Mouse (Mus musculus) MEL (cell line): ENCODE data around the gene Ssr1. TPM values are rescaled to one million over a fixed set of nuclear protein-coding genes. Genes with fewer than 3 reads are reported as not detected.

Experiments
- DNase-seq: peaks from one replicate; pipeline ENCODE4 v3.0.0; 2011; ENCODE audit warnings: low read depth, low spot score
- H3K27ac ChIP-seq: 2 replicates; pipeline ENCODE4 v1.5.1; 2012; ENCODE audit warnings: low read depth, mild to moderate bottlenecking, control low read depth, low read length, moderate library complexity; ENCODE audit not compliant: control insufficient read depth
- H3K27me3 ChIP-seq, 2 experiments: fragments of 150-350 bp in 1 of 2; sonication (generic) in 1 of 2; 2 replicates each; pipeline ENCODE4 v1.6.1; 2012; ENCODE audit warnings: low read length in 2 of 2, mild to moderate bottlenecking in 2 of 2, improper control_type of control experiment in 1 of 2, moderate library complexity in 1 of 2; ENCODE audit not compliant: insufficient read depth in 2 of 2, control insufficient read depth in 1 of 2
- H3K36me3 ChIP-seq, 2 experiments: 2 replicates each; pipeline ENCODE4 v1.6.1; 2012 to 2014; ENCODE audit warnings: low read length in 2 of 2, improper control_type of control experiment in 1 of 2, inconsistent platforms in 1 of 2, mild to moderate bottlenecking in 1 of 2; ENCODE audit not compliant: insufficient read depth in 2 of 2, control insufficient read depth in 1 of 2
- H3K4me1 ChIP-seq, 2 experiments: fragments of 150-350 bp in 1 of 2; sonication (generic) in 1 of 2; 2 replicates each; pipeline ENCODE4 v1.6.1; 2012; ENCODE audit warnings: low read length in 2 of 2, improper control_type of control experiment in 1 of 2, mild to moderate bottlenecking in 1 of 2; ENCODE audit not compliant: insufficient read depth in 2 of 2, control insufficient read depth in 1 of 2
- H3K4me3 ChIP-seq, 2 experiments: fragments of 150-350 bp in 1 of 2; sonication (generic) in 1 of 2; 2 replicates each; pipeline ENCODE4 v1.5.1; 2012; ENCODE audit warnings: low read depth in 2 of 2, low read length in 2 of 2, mild to moderate bottlenecking in 2 of 2, moderate library complexity in 2 of 2, control low read depth in 1 of 2, improper control_type of control experiment in 1 of 2; ENCODE audit not compliant: control insufficient read depth in 1 of 2, insufficient read depth in 1 of 2
- H3K79me2 ChIP-seq: 2 replicates; pipeline ENCODE4 v1.6.1; 2012; ENCODE audit warnings: mild to moderate bottlenecking, low read length, moderate library complexity; ENCODE audit not compliant: control insufficient read depth, poor library complexity, insufficient read depth
- H3K9ac ChIP-seq: 2 replicates; pipeline ENCODE4 v1.6.1; 2012; ENCODE audit warnings: low read depth, mild to moderate bottlenecking, control low read depth, low read length, moderate library complexity; ENCODE audit not compliant: control insufficient read depth, poor library complexity, severe bottlenecking
- H3K9me3 ChIP-seq: fragments of 150-350 bp; sonication (generic); replicated peaks from 2 replicates; pipeline ENCODE4 v1.6.1; 2012; ENCODE audit warnings: mild to moderate bottlenecking, low read length, improper control_type of control experiment, moderate library complexity; ENCODE audit not compliant: insufficient read depth
- BHLHE40 ChIP-seq: IDR thresholded peaks from 2 replicates; pipeline ENCODE4 v1.6.1; 2012; ENCODE audit warnings: low read depth, mild to moderate bottlenecking, inconsistent platforms, low read length, improper control_type of control experiment, borderline replicate concordance
- CHD1 ChIP-seq: IDR thresholded peaks from 2 replicates; pipeline ENCODE4 v1.6.1; 2012; ENCODE audit warnings: low read depth, mild to moderate bottlenecking, inconsistent platforms, low read length, improper control_type of control experiment
- CHD2 ChIP-seq: IDR thresholded peaks from 2 replicates; pipeline ENCODE4 v1.6.1; 2011; ENCODE audit warnings: low read length, improper control_type of control experiment
- EP300 ChIP-seq, 2 experiments: IDR thresholded peaks; 2 replicates each; pipeline ENCODE4 v1.6.1; 2011; ENCODE audit warnings: improper control_type of control experiment in 2 of 2, low read length in 2 of 2, low read depth in 1 of 2, mild to moderate bottlenecking in 1 of 2
- ETS1 ChIP-seq: IDR thresholded peaks from 2 replicates; pipeline ENCODE4 v1.6.1; 2012; ENCODE audit warnings: low read depth, mild to moderate bottlenecking, inconsistent platforms, low read length, improper control_type of control experiment, moderate library complexity
- HCFC1 ChIP-seq: IDR thresholded peaks from 2 replicates; pipeline ENCODE4 v1.6.1; 2012; ENCODE audit warnings: low read depth, mild to moderate bottlenecking, inconsistent platforms, low read length, improper control_type of control experiment, moderate library complexity
- JUND ChIP-seq: IDR thresholded peaks from 2 replicates; pipeline ENCODE4 v1.6.1; 2011; ENCODE audit warnings: low read depth, mild to moderate bottlenecking, improper control_type of control experiment, low read length
- KAT2A ChIP-seq: conservative IDR thresholded peaks from 2 replicates; pipeline ENCODE4 v1.6.1; 2012; ENCODE audit warnings: low read depth, low read length, improper control_type of control experiment, inconsistent platforms
- MAX ChIP-seq: IDR thresholded peaks from 2 replicates; pipeline ENCODE4 v1.6.1; 2011; ENCODE audit warnings: low read length, improper control_type of control experiment
- MYB ChIP-seq: IDR thresholded peaks from 2 replicates; pipeline ENCODE4 v1.6.1; 2011; ENCODE audit warnings: mild to moderate bottlenecking, low read depth, low read length, improper control_type of control experiment
- MYC ChIP-seq: IDR thresholded peaks from 2 replicates; pipeline ENCODE4 v1.6.1; 2011; ENCODE audit warnings: low read depth, mild to moderate bottlenecking, low read length, improper control_type of control experiment, moderate library complexity
- NELFE ChIP-seq: IDR thresholded peaks from 2 replicates; pipeline ENCODE4 v1.6.1; 2011; ENCODE audit warnings: low read depth, low read length, improper control_type of control experiment
- NRF1 ChIP-seq: IDR thresholded peaks from 2 replicates; pipeline ENCODE4 v1.6.1; 2014; ENCODE audit warnings: low read depth, mild to moderate bottlenecking, inconsistent platforms, low read length, improper control_type of control experiment, moderate library complexity; ENCODE audit not compliant: poor library complexity, insufficient read depth, severe bottlenecking
- POLR2AphosphoS2 ChIP-seq: IDR thresholded peaks from 2 replicates; pipeline ENCODE4 v1.6.1; 2011; ENCODE audit warnings: low read length, improper control_type of control experiment
- RCOR1 ChIP-seq: IDR thresholded peaks from 2 replicates; pipeline ENCODE4 v1.6.1; 2012; ENCODE audit warnings: low read depth, mild to moderate bottlenecking, inconsistent platforms, low read length, improper control_type of control experiment
- USF2 ChIP-seq, 2 experiments: IDR thresholded peaks; 2 replicates each; pipeline ENCODE4 v1.6.1; 2011 to 2012; ENCODE audit warnings: improper control_type of control experiment in 2 of 2, low read length in 2 of 2, borderline replicate concordance in 1 of 2, inconsistent platforms in 1 of 2, low read depth in 1 of 2, mild to moderate bottlenecking in 1 of 2; ENCODE audit not compliant: insufficient read depth in 1 of 2
- ZMIZ1 ChIP-seq: IDR thresholded peaks from 2 replicates; pipeline ENCODE4 v1.6.1; 2012; ENCODE audit warnings: low read depth, mild to moderate bottlenecking, inconsistent platforms, low read length, improper control_type of control experiment, moderate library complexity
- ZNF384 ChIP-seq: IDR thresholded peaks from 2 replicates; pipeline ENCODE4 v1.6.1; 2012; ENCODE audit warnings: low read depth, mild to moderate bottlenecking, inconsistent platforms, low read length, improper control_type of control experiment
- polyA plus RNA-seq, 2 experiments: library from polyadenylated mRNA; stranded (reverse) in 1 of 2; unstranded in 1 of 2; fragments of >175 nt in 1 of 2; fragments of >200 nt in 1 of 2; gene quantifications; 2 replicates each; pipeline versions ENCODE4 v1.2.1 to v1.2.4; 2012; ENCODE audit warnings: low replicate concordance in 2 of 2, low read depth in 1 of 2; ENCODE audit not compliant: insufficient read length in 2 of 2, insufficient read depth in 1 of 2, missing spikeins in 1 of 2
- total RNA-seq: library from RNA; depleted of rRNA; stranded (reverse); fragments of 300-350 nt; gene quantifications from 2 replicates; pipeline ENCODE4 v1.2.3, GENCODE M21; 2012

The Ssr1 gene
- total and polyA plus RNA-seq, 3 experiments: 30.9 to 104 (median 77.2) TPM

GRCm38 (mm10) chr13:38037044-38037687, 43.1 kb upstream of the Ssr1 start, which contains the start of gene Cage1 (continued):
- no peak for TF ChIP-seq USF2 (IDR thresholded peaks at IDR 0.05; ENCODE audit: borderline replicate concordance in 1 of 2, insufficient read depth in 1 of 2, low read depth in 1 of 2, low read length in 2 of 2)

GRCm38 (mm10) chr13:38036343-38037043, 42.5 kb upstream of the Ssr1 start, which contains the start of gene Riok1:
Riok1 (plus strand) TSS chr13:38036995.
- Histone ChIP-seq H3K4me1 (peaks cover 2 to 9% of the 10 kb centered on the region in 2 experiments; a peak in 3 of 4 replicates), H3K36me3 (peaks cover 7 to 20% of the 10 kb centered on the region in 2 experiments), H3K27me3 (no peaks in the 10 kb centered on the region), H3K4me3 (peak within 1 kb of the TSS; percentile 76 to 87), H3K27ac (peak within 1 kb of the TSS; percentile 80), H3K9ac (peak within 1 kb of the TSS; percentile 88), H3K9me3 (no peaks in the 10 kb centered on the region), H3K79me2 (peaks cover 31% of the 10 kb centered on the region)
- peak; percentile 62 for DNase-seq
- TF ChIP-seq NELFE (no peak), ZNF384 (peak; percentile 60), MAX (no peak), MYC (no peak), ZMIZ1 (0 out of 2 replicates have a peak, but pooled peaks have one; percentile 0), NRF1 (no peak), ETS1 (peak; percentile 16; the same call in 1 of the 2 replicates), JUND (no peak), HCFC1 (no peak), CHD1 (peak; percentile 75; the same call in 1 of the 2 replicates), CHD2 (no peak), MYB (peak; percentile 51; the same call in 1 of the 2 replicates), BHLHE40 (0 out of 2 replicates have a peak, but pooled peaks have one; percentile 17), KAT2A (no peak), EP300 (IDR thresholded peaks at IDR 0.05; ENCODE audit: low read depth in 1 of 2, low read length in 2 of 2) (peak; percentile 13 to 38; a peak in 2 of 4 replicates), RCOR1 (no peak), POLR2AphosphoS2 (no peak)
